Mouse (Mus musculus) liver, postnatal 0 days (tissue): ENCODE results near the gene Atp7b.

Experiments used
- CTCF ChIP-seq: sonication (generic); IDR thresholded peaks from 2 replicates; pipeline ENCODE4 v1.5.1; 2016; ENCODE audit warnings: antibody characterized with exemption, low read depth
- EP300 ChIP-seq: IDR thresholded peaks from 2 replicates; pipeline ENCODE4 v1.6.1; 2016; ENCODE audit warnings: antibody characterized with exemption, low read depth, mild to moderate bottlenecking

GRCm38 (mm10) chr8:22056850-22057249 lies 3.3 kb downstream of the Atp7b start:
- TF ChIP-seq CTCF (no peak), EP300 (no peak)
